Mouse (Mus musculus) cerebellum, postnatal 4 days (tissue): Measurements from ENCODE around the gene Frmd4a.

Experiments
- DNase-seq, 2 experiments: peaks; one replicate each; pipeline ENCODE4 v3.0.0; 2022; ENCODE audit warnings: low spot score in 2 of 2, mixed read lengths in 1 of 2

The Frmd4a gene

DNA sequence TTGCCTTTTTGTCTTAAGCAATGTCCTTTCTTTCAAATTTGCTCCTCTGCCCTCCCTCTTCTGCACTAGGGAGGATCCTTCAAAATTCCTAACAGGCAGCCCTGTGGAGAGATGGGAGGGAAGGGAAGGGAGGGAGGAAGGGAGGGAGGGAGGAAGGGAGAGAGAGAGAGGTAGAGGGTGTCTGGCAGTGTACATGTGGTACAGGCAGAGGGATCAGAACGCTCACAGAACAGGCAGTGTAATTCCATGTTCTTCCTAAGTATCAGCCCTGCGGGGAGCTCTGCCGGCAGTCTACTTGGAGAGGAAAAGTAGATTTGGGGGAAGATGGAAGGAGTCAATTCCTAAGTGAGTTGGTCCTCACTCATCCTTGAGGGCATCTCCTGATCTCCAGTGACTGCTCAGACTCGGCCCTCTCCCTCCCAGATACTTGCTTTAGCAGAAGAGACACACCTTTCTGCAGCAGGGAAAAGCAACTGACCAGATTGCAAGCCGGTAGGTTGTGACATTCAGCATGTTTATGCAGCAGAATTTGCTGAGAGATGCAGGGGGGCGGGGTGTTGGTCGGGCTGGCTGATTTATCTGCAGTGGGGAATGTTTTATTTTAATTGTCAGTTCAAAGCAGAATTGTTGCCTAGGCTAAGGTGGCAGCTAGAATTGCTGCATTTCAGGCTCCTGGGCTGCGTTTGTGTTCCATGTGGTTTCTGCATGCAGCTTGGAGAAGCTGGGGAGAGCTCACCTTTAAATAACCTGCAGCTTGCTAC lies at the start of gene Frmd4a:
Frmd4a (plus strand) TSS at position 190 of the 761 bp plus-strand sequence.
- no peak for DNase-seq

DNA sequence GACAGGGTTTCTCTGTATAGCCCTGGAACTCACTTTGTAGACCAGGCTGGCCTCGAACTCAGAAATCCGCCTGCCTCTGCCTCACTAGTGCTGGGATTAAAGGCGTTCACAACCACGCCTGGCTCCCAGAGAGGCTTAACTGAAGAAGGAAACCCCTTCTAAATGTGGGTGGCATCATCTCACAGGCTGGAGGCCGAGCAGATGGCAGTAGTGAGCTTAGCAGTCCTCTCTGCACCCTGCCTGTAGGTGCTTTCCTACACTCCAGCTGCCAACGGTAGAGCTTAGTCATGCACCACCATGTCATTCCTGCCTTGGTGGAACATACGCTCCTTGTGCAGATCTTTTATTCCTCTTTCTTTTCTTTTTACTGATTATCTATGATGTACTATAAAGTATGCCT lies 28.6 kb upstream of the Frmd4a start:
- no peak for DNase-seq

DNA sequence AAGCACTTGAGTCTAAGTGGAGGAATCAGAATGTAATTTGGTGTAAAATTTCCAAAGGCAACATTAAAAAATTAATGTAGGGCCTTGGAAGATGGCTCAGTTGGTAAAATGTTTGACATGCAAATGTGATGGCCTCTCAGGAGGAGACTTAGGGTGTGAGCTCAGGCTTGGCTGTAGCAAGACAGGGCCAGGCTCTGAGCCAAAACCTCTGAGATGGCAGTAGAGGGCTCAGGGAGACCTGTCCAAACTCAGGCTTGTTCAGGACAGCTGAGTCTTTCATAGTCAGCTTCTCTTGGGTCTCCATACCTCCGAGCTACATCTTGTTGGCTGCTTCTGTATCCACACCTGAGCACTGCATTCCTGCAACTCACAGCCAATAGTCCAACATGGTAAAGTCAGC lies 27.1 kb upstream of the Frmd4a start:
- no peak for DNase-seq

DNA sequence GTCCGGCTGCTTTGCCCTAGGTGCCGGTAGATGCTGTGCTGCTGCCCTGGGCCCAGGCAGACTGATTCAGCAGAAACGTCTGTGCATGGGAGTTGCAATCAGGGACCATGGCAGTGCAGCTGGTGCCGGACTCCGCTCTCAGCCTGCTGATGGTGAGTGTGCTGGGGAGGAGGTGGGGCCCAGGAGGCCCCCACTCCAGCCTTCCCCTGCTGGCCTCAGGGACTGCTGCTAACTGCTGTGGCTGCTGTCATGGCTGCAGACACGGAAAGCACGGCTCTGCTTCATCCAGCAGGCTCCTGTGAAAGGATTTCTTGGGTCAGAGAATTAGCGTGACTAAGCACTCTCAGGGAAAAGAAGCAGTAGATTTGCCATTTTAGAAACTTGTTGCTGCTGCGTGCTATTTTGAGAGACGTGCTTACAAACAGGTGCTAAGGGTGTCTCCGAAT lies 937 bp downstream of the Frmd4a start:
- peak in 1 of 2 experiments; percentile 11 for DNase-seq

DNA sequence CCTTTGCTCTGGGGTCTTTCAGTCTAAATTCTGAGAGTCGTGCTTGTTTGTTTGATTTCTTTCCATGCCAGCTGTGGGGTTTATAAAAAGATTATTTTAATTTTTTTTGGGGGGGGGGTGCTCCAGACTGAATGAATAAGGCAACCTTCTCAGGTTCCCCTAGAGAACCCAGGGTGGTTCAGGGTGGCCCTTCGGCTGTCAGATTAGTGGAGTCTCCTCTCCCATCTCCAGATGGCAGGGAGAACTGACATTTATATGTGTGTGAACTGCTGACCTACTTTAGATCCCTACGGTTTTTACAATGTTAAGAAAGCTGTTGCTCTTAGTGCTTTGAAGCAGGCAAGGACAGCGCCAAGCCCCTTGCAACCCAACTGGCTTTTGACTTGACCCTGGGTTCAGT lies 1.4 kb downstream of the Frmd4a start:
- no peak for DNase-seq

DNA sequence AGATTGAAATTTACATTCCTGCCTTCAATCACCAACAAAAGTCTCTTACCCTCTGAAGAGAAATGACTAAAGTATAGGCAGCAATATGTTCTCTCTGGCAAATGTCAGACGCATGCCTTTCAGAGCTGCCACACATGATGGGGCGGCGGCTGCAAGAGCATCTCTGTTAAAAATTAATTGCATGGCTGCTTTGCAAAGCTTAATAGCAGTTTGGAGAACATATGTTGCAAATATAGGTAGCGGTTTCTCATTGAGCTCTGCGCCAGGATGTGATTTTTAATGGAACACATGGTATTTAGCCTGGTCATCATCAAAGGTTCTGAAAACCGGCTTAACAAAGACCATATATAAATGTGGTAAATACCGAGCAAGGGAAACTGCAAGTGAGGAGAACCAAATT lies 7.4 kb downstream of the Frmd4a start:
- DNase-seq, result no peak

DNA sequence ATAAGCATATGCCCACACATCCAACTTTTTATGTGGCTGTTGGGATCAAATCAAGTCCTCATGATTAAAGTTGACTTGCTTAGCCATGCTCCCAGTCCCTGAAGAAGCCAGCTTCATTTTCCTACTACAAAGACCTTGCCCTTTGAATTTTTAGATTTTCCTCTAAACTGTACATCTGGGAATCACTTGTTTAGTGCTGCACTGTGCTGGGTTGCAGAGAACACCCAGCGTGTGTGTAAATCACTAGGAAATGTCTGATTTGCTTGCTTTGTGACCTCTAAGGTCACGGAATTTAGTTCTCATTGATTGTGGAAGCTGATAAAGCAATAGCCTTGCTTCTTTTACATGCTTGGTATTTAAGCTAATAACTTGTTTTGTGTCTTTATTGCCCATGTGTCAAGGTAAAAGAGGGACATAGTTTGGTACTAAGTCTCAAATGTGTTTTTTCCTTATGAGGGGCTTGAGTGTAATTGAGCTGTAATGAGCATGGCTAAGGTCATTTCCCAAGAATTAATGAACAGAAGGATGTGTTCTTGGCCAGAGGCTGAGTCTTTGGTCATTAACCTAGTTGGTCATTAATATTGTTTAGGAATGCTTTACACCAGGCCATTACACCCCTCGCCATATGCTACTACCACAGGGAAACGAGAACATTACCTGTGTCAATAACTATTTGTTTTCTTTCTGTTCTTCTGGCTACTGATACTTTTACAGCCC lies 11.7 kb downstream of the Frmd4a start:
- DNase-seq, result no peak

DNA sequence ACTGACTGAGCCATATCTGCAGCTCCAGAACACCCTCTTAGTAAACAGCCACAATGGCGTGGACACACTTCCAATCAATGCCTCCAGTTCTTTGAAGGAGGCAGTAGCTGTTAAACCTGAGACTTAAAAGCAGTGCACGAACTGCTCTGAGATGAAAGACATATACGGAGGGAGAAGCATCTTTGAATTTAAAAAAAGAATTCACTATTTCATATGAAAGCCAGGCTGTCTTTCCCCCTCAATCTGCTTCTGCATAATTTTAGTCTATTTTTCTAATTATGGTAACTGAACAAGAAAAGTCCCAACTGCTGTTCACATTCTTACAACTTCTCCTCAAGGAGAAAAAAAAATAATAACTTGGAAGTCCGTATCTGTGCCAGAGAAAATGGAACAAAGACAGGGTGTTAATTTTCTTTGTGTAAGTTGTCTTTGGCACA lies 18.7 kb downstream of the Frmd4a start:
- DNase-seq, result no peak

DNA sequence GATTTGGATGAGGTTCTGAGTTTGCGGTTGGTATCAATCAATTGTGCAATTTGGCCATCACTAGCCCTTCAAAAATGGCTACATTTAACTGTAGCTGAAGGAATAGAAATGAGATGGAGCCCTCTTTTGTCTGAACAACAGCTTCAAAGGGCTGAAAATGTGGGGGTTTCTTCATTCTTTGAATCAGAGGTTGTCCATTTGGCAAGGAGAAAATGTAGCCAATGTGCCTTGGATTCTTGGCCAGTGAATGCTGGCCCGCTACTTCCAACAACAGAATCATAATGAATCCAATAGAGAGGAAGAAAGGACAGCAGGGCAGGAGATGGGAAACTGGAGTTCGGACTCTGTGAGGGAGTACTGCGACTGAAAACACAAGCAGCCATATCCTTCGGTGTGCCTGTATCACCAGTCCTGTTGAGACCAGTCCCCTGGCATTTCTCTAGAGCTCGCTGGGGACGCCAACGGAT lies 19.2 kb downstream of the Frmd4a start:
- no peak for DNase-seq

DNA sequence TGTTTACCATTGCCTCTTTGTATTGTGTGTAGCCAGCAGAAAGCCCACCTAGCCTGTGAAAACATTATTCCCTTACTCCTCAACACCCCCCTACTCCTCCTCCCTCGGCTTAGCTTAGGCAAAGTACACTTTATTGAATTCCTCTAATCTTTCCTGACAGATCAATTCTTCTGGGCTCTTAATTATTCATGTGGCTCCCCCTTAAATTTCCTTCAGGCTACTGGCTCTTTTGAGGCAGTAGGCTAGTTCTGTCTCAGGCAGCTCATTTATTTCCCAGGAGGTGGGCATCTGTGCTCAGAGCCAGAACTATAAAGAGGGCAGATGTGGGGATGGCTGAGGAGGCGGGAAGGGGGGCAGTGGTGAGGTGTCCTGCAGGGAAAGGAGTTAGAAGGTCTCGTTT lies 24.5 kb downstream of the Frmd4a start:
- DNase-seq, result no peak

DNA sequence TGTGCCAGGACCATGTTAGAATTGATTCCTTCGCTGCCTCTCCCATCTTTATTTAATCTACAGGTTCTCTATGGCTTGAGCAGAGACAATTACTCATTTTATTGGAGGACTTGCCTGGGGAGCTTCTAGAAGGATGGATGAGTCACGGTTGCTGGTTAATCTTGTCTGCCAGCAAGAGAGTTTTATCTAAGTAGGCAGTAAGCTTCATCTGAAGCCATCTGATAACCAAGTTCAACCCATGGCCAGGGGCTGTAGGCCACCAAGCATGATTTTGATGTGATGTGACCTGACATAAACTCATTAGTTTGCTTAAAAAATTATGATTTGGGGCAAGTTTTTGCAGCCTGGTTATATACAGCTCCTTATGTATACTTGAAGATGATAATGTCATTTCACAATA lies 38.0 kb downstream of the Frmd4a start:
- DNase-seq, result no peak

DNA sequence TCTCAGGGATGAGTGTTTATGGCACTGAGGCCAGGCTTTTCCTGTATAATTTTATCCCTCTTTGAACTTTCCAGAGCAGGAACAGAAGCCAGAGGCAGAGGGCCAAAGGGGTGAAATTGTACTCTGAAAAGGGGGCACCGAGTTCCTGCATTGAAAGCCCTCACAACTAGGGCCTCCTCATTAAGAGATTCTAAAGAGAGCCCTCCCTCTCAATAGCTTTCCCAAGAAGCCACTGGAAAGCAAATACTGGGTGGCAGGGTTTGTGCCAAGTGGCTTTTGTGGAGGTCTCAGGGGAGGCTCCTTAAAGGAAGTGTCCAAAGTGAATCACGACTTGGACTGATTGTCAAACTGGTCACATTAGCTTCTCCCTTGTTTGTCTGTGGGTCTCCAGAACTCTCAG lies 43.2 kb downstream of the Frmd4a start:
- no peak for DNase-seq

DNA sequence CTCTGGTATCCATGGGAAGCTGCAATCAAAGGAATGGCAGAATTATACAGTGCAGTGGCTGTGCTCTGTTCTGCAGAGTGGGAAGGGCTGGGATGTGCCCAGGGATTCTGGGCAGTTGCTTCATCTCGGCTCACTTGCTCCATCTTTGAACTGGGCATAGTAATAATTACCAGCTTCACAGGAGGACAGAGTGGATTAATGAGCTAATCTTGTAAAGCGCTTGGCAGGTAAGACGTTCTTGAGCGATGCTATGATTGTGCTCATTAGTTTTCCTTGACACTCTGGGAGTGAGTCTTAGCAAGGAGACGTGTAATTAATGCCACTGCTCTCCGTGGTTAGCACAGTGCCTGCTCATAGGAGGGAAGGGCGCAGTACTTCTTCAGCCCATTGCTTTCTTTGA lies 54.3 kb downstream of the Frmd4a start:
- DNase-seq, result no peak

DNA sequence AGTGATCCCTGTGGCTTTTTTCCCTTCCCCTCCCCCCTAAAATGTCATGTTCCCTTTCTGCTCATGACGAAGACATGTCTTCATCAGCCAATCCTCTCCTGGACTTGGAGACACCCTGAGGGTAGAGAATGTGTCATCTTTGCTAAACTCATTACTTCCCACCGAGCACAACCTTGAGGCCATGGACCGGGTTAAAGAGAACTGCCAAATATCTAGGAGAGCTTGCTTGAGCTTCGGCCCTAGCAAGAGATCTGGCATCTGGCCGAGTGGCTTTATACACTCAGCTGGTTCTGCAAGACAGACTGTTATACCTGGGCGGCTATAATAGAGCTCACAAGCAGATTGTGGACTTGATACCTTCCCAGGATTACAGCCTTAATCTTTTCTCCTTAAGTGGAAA lies 66.4 kb downstream of the Frmd4a start:
- peak in 1 of 2 experiments; percentile 17 for DNase-seq

DNA sequence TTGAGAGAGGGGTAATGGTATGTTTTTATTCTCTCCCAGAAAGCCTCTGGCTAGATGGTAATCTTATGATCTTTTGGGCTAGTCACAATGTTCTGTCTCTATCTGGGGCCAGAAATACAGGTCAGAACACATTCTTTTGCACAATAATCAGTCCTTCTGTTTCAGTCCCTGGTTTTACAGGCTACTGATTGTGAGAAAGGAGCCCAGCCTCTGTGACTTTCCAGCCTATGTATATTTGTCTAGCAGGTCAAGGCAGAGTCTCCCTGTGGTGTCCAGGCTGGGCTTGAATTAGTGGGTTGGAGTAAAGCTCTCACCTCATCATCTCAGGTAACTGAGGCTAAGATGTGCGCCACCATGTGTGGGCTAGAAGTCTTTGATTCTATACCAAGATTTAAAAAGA lies 80.1 kb downstream of the Frmd4a start:
- DNase-seq, result no peak

DNA sequence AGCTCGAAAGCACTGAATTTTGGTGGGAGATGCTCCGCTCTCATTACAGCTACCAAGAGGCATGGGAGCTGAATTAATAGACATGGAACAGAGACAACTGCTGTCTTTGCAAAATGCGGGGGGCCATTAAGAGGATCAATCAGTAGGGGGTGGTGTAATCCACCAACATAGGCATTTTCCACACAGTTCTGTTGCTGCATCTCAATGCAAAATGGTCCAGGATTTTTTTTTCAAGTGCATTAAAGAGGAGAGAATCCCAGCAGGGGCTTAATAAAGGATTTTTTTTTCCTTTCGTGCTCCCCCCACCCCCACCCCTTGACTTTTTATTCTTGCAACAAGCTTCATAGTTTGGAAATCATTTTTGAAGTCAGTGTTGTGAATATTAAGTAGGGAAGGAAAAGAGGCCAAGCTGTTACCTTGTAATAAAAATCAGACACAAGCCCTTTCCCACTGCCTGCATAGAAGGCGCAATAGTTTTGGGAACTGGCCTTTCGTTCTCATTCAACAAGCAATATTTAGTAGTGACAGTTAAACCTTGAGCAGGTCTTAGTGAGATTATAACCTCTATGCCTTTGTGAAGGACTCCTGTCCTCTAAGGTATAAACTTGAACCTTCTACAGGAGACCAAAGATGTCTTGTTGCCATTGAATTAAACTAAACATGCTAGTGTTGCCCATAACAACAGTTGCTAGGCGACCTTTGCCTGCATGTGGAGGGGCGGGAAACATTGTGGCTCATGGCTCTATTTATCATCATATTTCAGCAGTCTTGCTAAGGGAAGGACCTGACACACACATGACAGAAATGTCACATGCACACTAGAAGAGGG lies 81.6 kb downstream of the Frmd4a start:
- peak in 1 of 2 experiments; percentile 10 for DNase-seq

DNA sequence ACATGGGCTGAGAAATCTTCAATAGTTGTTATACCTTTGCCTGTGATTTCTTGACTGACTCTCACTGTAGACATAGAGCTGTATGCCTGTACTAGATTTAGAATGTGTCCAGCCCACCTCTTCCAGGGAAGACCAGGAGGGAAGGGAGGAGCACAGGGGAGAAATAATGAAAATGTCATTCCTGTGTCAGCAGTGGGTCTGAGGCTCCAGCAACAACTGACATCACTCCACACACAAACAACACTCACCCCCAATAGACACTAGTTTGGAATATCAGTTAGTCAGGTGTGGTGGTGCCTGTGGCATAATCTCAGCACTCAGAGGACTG lies 82.2 kb downstream of the Frmd4a start:
- DNase-seq, result no peak

DNA sequence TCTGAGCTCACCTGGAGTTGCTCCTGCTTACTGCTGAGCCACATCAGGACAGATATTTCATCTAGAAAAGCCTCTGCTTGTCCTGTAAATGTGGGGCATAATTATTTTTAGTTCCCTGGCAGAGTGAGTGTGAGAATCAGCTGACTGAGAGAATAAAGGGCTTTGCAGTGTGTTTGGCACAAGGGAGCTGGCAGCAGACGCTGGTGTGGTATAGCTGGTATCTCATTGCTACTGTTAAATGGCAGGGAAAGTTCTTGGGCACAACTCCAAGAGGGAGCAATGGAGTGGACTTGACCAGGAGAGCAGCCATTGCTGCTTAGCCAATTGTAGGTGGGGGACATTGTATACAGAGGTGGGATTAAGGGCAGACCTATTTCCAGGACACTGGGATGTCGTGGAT lies 83.9 kb downstream of the Frmd4a start:
- DNase-seq, result no peak

DNA sequence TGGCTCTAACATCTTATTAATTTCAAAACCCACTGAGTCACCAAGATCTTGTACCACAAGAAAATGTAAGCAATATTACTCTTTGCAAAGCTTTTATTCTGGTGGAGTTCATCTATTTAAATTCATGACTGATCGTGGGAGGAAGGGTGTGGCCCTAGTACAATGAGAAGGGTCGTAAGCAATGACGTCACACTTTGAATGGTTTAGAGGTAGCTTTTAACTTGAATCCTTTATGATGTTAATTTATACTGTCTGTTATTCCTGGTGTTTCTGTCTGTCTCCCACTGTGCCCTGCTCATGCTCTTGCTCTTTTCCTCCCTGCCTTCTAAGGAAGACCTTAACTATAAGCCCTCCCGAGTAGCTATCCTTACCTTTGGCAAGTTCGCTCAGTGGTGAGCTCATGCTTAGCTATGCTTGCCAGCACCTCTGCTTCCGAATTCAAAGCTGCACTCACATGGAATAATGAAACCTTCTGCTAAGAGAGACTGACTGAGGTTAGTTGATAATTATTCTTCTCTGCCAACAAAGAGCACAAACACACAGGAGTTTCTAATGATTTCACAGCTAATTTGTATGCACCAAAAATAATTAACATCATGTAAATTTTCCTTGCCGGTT lies 95.9 kb downstream of the Frmd4a start:
- DNase-seq, result no peak

DNA sequence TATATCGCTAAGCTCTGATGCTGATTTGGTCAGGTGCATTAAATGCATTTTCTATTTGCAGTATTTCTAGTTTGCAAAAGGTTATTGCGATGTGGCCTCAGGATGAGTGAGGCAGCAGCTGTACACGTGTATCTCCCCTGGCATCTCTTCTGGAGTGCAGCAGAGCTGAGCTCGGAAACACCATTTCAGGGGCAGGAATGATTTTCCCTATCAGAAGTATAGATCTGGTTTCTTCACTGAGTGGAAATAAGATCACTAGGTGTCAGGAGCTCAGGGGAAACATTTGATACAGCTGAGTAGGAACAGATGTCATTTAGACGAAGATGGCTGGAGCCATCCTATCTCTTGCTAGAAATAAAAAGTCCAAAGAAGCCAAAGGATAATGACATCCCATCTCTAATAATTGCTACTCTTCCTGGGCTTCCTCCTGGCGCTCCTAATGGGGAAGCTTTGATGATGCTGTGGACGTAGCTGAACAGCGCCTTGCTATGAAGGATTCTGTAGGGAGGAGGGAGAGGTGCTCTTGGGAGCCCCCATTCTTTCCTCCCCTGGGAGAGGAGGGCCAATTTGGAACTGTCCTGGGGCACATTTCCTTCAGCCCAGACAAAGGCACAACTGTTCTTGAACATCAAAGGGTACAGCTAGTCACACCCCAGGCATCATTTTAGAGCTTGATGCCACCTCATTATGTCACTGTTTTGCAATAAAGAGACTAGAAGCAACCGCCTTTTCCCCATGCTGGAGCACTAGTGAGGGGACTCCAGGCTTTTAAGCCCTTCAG lies 102.4 kb downstream of the Frmd4a start:
- no peak for DNase-seq

DNA sequence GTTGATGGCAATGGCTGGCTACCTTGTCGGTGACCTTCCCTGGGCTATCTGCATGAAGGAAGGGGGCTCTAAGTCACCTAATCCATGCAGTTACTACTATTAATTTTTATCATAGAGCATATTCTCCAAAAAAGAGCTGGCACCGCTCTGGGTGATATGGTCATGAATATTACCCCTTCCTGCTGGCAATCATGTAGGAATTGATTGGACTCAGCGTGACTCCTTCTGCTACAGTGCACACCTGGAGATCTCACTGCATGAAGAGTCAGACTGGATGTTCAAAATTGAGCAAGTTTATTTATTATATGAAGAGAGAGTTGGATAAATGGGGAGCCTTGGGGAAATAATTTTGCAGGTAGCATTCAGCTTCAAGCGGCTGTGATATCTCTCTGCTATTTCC lies 113.7 kb downstream of the Frmd4a start:
- no peak for DNase-seq
